Mouse (Mus musculus) cortical plate, adult 2 months (tissue): ENCODE data around the gene Gpr171.

Experiments used
- CTCF ChIP-seq: fragments of 200-500 bp; IDR thresholded peaks from 2 replicates; pipeline ENCODE4 v1.5.1; 2011; ENCODE audit warnings: mild to moderate bottlenecking, control low read depth, low read length; ENCODE audit not compliant: insufficient read depth; ENCODE audit errors: extremely low read depth
- POLR2A ChIP-seq: fragments of 200-500 bp; IDR thresholded peaks from 2 replicates; pipeline ENCODE4 v1.6.1; 2011; ENCODE audit warnings: mild to moderate bottlenecking, low read length, control low read depth; ENCODE audit not compliant: insufficient read depth; ENCODE audit errors: extremely low read depth

- TF ChIP-seq CTCF (no peak), POLR2A (no peak)
Measured at GRCm38 (mm10) chr3:59063431-59063830, 38.2 kb downstream of the Gpr171 start.
